Mouse (Mus musculus) megakaryocyte-erythroid progenitor cell, adult 5-6 weeks (primary cell): ENCODE results near the gene Rer1. TPM values are rescaled to one million over a fixed set of nuclear protein-coding genes. Genes with fewer than 3 reads are reported as not detected.
A peak's percentile ranks its signal among the peaks of the same experiment; 100 is the strongest.

Experiments used
- ATAC-seq: replicated peaks from 2 replicates; pipeline ENCODE4 v1.8.0; 2016; ENCODE audit warnings: mild to moderate bottlenecking, inconsistent platforms; ENCODE audit not compliant: severe bottlenecking, poor library complexity, low FRiP score, low TSS enrichment
- total RNA-seq, 2 experiments: library from RNA; stranded (forward) in 1 of 2; stranded (reverse) in 1 of 2; fragments of 200-1000, 215-1000 nt in 1 of 2; fragments of >200 nt in 1 of 2; fragmentation: Nextera tagmentation in 1 of 2; gene quantifications; 2 replicates each; pipeline ENCODE4 v1.2.3; 2014 to 2017

The Rer1 gene
- total RNA-seq, 2 experiments from 2014 or later, result 105 to 135 TPM

- no peak for ATAC-seq
Measured at GRCm38 (mm10) chr4:155118278-155118677, 32.1 kb upstream of the Rer1 start.

GRCm38 (mm10) chr4:155117396-155117978 is 31.3 kb upstream of the Rer1 start:
- peak; percentile 63 for ATAC-seq

GRCm38 (mm10) chr4:155116607-155117006 is 30.4 kb upstream of the Rer1 start:
- peak; percentile 39 for ATAC-seq

GRCm38 (mm10) chr4:155113766-155114410 is 27.7 kb upstream of the Rer1 start:
- ATAC-seq, result no peak

- ATAC-seq, result no peak
Measured at GRCm38 (mm10) chr4:155109471-155109870, 23.3 kb upstream of the Rer1 start.

- ATAC-seq, result peak; percentile 90
Measured at GRCm38 (mm10) chr4:155107886-155108285, 21.7 kb upstream of the Rer1 start.

- ATAC-seq, result no peak
Measured at GRCm38 (mm10) chr4:155098572-155098971, 12.4 kb upstream of the Rer1 start.

- no peak for ATAC-seq
Measured at GRCm38 (mm10) chr4:155097452-155097851, 11.3 kb upstream of the Rer1 start.

- no peak for ATAC-seq
Measured at GRCm38 (mm10) chr4:155095967-155096366, 9.8 kb upstream of the Rer1 start.

- peak; percentile 82 for ATAC-seq
Measured at GRCm38 (mm10) chr4:155095238-155095900, 9.2 kb upstream of the Rer1 start.

- ATAC-seq, result peak; percentile 66
Measured at GRCm38 (mm10) chr4:155094565-155094964, 8.4 kb upstream of the Rer1 start.

- ATAC-seq, result no peak
Measured at GRCm38 (mm10) chr4:155093431-155094149, 7.4 kb upstream of the Rer1 start.

- no peak for ATAC-seq
Measured at GRCm38 (mm10) chr4:155092718-155093430, 6.7 kb upstream of the Rer1 start.

GRCm38 (mm10) chr4:155090688-155091449 is 4.7 kb upstream of the Rer1 start:
- no peak for ATAC-seq

GRCm38 (mm10) chr4:155090147-155090546 is 4.0 kb upstream of the Rer1 start:
- no peak for ATAC-seq

- no peak for ATAC-seq
Measured at GRCm38 (mm10) chr4:155089241-155089640, 3.1 kb upstream of the Rer1 start.

GRCm38 (mm10) chr4:155085206-155086107 is 725 bp downstream of the Rer1 start:
- ATAC-seq, result peak; percentile 31

- no peak for ATAC-seq
Measured at GRCm38 (mm10) chr4:155084351-155084750, 1.8 kb downstream of the Rer1 start.
